Mouse (Mus musculus): ENCODE data around the gene Arfip2.

DNA sequence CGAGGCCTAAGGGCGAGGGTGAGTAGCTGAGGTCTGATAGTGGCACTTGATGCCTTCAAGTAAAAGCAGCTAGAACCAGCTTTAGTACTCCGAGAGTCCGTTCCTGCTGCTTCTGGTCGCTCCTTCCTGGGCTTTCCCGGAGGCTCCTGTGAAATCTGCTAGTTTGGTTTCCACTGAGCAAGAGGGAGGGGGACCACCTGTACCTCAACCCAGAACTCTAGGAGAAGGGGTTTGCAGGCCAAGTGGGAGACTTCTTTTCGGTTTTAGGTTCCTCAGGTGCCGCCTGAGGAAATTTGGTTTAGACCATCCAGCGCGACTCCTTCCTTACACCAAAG lies 6.4 kb downstream of the Arfip2 start:
- TF ChIP-seq CTCF (IDR thresholded peaks at IDR 0.05; ENCODE audit: extremely low read depth, insufficient read length, insufficient replicate concordance, low read depth, low read length) (no peak), POLR2A (IDR thresholded peaks at IDR 0.05; ENCODE audit: low read depth, low read length) (no peak; the same call in 1 of the 2 replicates)
